Mouse (Mus musculus): ENCODE results near the gene Slc5a6. TPM values are rescaled to one million over a fixed set of nuclear protein-coding genes. Genes with fewer than 3 reads are reported as not detected.
"Not testable (repeated sequence)": the region's sequence is repeated elsewhere in the genome, so short reads cannot be mapped to it uniquely, and the experiment has no call there.

Slc5a6 gene
- total RNA-seq, 2 experiments from 2014 or later: 14.2 to 15.3 TPM

GRCm38 (mm10) chr5:31071059-31071458 is 22.3 kb upstream of the Slc5a6 start:
- DNase-seq (ENCODE audit: extremely low spot score in 1 of 2, low spot score in 1 of 2): no peak

- DNase-seq (ENCODE audit: extremely low spot score in 1 of 2, low spot score in 1 of 2): no peak
Measured at GRCm38 (mm10) chr5:31069810-31070209, 21.1 kb upstream of the Slc5a6 start.

DNA sequence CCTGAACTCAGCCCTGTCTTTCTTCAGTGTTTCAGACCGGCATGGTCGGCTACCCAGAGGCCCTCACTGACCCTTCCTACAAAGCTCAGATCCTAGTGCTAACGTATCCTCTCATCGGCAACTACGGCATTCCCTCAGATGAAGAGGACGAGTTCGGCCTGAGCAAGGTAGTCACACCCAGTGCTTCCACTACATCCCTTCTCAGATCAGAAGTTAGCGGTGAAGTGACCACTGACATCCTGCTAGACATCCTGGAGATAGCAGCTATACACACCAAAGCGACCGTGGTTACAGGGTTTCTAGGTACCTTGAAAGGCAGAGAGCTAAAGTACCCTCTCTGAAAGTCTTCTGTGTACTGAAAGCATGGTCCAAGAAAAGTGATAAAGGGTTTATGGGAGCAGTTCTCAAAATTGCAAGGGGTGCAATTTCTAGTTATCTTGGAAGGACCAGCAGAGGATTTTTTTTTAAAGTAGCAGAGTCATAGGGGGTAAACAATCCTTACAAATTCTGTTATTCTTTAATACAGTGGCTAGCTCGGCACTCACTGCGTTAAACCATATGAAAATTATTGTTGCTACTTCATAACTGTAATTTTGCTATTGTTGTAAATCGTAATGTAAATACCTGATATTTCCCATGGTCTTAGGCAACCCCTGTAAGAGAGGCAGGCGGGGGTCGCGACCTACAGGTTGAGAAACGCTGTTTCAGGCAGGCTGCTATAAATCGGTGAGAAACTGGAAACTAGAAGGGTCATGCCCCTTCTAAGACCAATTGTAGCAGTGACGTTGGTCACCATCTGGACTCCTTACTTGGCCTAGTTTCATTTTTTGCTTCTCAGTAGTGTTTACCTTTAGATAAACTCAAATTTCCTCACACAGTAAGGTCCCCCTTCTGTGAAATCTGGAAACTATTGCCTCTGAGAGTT is 6.8 kb upstream of the Slc5a6 start:
- DNase-seq (ENCODE audit: extremely low spot score in 1 of 2, low spot score in 1 of 2): no peak

- DNase-seq (ENCODE audit: extremely low spot score in 1 of 2, low spot score in 1 of 2): peak; percentile 84 to 87
Measured at GRCm38 (mm10) chr5:31054261-31055215, 5.8 kb upstream of the Slc5a6 start, which contains the start of gene Cad. Cad (plus strand) TSS chr5:31054780.

- DNase-seq (ENCODE audit: extremely low spot score in 1 of 2, low spot score in 1 of 2): not testable (repeated sequence)
Measured at GRCm38 (mm10) chr5:31053728-31054127, 5.0 kb upstream of the Slc5a6 start.

GRCm38 (mm10) chr5:31050427-31050826 is 1.7 kb upstream of the Slc5a6 start:
- DNase-seq (ENCODE audit: extremely low spot score in 1 of 2, low spot score in 1 of 2): no peak

- DNase-seq (ENCODE audit: extremely low spot score in 1 of 2, low spot score in 1 of 2): peak; percentile 91 to 97
Measured at GRCm38 (mm10) chr5:31047848-31048762, 619 bp downstream of the Slc5a6 start, which contains the start of gene Atraid. Atraid (plus strand) TSS chr5:31048312.

DNA sequence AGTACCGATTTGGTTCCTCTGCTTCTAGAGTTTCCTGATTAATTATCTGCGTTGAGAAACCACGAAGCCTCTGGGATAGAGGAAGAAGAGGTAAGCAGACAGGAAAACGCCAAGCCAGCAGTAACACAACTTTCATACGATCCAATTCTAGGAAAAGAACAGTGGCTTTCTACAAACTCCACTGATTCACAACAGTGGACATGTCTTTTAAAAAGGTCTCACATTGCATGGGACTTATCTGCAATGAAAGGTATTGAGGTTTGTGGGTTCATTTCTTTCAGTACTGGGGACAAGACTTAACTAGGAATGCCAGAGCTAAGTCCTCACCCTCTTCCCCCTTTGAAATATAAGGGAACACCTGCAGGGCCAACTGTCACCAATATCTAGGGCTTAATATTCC is 1.6 kb downstream of the Slc5a6 start:
- no peak for DNase-seq (ENCODE audit: extremely low spot score in 1 of 2, low spot score in 1 of 2)

- no peak for DNase-seq (ENCODE audit: extremely low spot score in 1 of 2, low spot score in 1 of 2)
Measured at GRCm38 (mm10) chr5:31046416-31046815, 2.3 kb downstream of the Slc5a6 start.

GRCm38 (mm10) chr5:31038171-31038845 is 10.4 kb downstream of the Slc5a6 start:
- no peak for DNase-seq (ENCODE audit: extremely low spot score in 1 of 2, low spot score in 1 of 2)

DNA sequence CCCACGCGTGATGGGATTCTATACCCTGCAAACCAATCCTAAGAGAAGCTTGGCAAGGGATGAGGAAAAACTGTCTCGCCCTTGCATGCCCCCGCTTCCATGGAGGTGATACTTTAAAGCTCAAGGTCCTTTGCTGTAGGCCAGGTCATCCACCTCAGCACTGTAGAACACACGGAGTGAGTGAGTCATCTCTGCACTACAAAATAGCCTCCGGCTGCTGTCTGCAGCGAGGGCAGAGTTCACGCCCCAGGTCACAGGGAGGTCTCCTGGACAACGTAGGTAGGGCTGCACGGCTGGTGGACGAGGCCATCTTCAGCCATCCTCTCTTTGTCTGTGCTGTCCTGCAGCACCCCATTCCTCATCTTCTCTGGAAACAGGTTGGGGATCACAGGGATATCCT is 12.2 kb downstream of the Slc5a6 start:
- not testable (repeated sequence) for DNase-seq (ENCODE audit: extremely low spot score in 1 of 2, low spot score in 1 of 2)

GRCm38 (mm10) chr5:31034669-31035068 is 14.1 kb downstream of the Slc5a6 start:
- no peak for DNase-seq (ENCODE audit: extremely low spot score in 1 of 2, low spot score in 1 of 2)

- no peak for DNase-seq (ENCODE audit: extremely low spot score in 1 of 2, low spot score in 1 of 2)
Measured at GRCm38 (mm10) chr5:31031508-31031907, 17.2 kb downstream of the Slc5a6 start.

DNA sequence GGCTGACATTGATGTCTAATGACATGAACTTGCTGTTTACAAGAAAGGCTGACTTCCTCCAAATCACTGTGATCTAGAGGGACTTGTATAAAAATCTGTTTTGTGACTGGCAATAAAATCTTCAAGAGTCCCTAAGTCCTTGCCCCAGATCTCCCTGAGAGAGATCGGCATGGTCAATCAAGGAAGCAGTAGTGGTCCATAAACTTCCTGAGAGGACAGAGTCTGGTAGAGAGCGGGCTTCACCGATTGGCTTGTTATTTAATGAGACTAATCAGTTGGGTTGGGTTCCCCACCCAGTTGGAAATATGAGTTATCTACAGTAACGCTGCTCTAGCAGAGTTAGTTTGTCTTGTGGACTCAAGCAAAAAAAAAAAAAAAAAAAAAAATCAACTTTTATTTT is 17.8 kb downstream of the Slc5a6 start:
- DNase-seq (ENCODE audit: extremely low spot score in 1 of 2, low spot score in 1 of 2): no peak

GRCm38 (mm10) chr5:31024641-31025040 is 24.1 kb downstream of the Slc5a6 start:
- no peak for DNase-seq (ENCODE audit: extremely low spot score in 1 of 2, low spot score in 1 of 2)

GRCm38 (mm10) chr5:31023254-31023653 is 25.5 kb downstream of the Slc5a6 start:
- DNase-seq (ENCODE audit: extremely low spot score in 1 of 2, low spot score in 1 of 2): no peak

DNA sequence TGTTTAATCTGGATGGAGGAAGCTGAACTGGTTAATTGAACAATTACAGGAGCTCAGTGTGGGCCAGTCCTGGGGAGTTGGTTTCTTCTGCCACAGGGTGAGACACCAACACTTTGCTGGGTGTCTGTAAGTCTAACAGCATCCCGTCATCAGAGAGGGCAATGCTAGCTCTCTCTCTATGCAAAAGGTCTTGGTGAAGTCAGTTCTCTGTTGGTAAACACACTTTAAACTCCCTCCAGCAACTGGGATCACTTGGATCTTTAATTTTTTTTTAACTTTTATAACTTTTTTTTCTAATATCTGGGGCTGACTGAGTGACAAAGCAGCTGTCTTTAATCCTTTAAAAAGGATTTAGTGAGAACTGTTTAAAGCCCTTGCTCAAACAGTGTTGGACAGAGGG is 26.0 kb downstream of the Slc5a6 start:
- DNase-seq (ENCODE audit: extremely low spot score in 1 of 2, low spot score in 1 of 2): no peak

DNA sequence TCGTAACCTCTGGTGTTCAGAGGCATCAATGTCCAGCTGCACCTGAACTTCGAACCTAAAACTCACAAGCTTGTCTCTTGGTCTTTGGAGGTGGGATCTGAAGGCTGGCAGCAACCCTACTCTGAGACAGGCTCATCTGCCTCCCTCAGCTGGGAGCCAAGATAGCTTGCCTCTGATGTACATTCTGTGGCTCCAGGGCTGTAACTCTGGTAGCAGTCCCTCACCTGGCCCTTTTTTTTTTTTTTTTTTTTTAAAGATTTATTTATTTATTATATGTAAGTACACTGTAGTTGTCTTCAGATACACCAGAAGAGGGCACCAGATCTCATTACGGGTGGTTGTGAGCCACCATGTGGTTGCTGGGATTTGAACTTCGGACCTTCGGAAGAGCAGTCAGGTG is 26.9 kb downstream of the Slc5a6 start:
- DNase-seq (ENCODE audit: extremely low spot score in 1 of 2, low spot score in 1 of 2): not testable (repeated sequence)

GRCm38 (mm10) chr5:31015913-31016312 is 32.8 kb downstream of the Slc5a6 start:
- DNase-seq (ENCODE audit: extremely low spot score in 1 of 2, low spot score in 1 of 2): no peak
